Mouse (Mus musculus) liver, adult 2 months (tissue): ENCODE results near the gene Actl6b.

Source experiments
- CTCF ChIP-seq: fragments of 200-500 bp; IDR thresholded peaks from 2 replicates; pipeline ENCODE4 v1.5.1; 2011; ENCODE audit warnings: low read depth, low read length, control low read depth
- POLR2A ChIP-seq: fragments of 200-500 bp; IDR thresholded peaks from 2 replicates; pipeline ENCODE4 v1.6.1; 2011; ENCODE audit warnings: low read length, control low read depth; ENCODE audit not compliant: insufficient read depth; ENCODE audit errors: extremely low read depth

DNA sequence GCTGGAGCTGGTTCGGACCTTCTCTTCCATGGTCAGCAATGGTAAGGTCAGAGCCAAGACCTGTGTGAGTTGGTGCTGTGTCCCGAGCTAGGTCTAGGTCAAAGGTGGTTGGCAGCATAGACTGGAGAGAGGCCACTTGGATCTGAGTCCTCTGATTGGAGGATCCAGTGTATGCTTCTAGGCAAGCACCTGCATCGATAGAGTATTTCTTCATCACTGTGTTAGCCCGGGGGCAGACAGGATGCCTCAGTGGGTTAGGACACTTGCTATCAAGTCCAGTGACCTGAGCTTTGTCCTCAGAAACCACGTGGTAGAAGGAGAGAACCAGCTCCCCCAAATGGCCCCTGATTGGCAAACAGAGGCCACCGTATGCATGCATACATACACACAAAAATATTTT lies 26.9 kb downstream of the Actl6b start:
- TF ChIP-seq CTCF (no peak), POLR2A (no peak)
